Mouse (Mus musculus): ENCODE data around the gene Ccdc83. TPM values are rescaled to one million over a fixed set of nuclear protein-coding genes. Genes with fewer than 3 reads are reported as not detected.

The Ccdc83 gene
- not detected for total RNA-seq (2022)

DNA sequence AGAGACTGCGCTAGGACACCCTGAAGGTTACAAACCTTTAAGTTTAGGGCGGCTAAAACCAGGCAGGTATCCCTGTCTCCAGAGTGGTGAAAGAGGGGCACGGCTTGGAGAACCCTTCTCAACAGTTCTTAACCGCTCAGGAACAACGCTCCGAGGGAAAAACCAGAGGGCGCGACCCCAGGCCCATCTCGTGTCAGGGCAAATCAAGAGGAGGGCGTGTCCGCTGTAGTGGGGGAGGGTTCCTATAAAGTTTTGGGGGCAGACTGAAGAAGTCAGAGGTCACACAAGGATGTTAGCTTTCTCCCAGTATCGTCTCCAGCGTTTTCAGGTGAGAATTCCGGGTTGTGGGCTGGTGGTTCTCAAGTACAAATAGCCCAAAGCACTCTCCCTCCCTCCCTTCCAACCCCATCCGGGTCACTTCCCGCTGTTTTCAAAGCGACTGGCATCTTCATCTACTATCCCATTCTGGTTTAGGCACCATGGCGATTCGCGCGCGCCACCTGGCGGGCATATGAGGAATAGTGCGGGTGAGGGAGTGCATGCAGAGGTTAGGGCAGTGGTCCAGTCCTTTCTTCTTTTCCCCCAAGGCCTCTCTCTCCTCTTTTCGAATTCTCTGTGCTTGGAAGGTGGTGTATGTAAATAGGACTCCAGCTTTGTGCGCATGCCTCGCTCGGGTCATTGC, at the start of gene Ccdc83:
Ccdc83 (minus strand) TSS at position 489 of the 682 bp plus-strand sequence.
- DNase-seq (ENCODE audit: low spot score in 2 of 2), result peak; percentile 68 to 86

GRCm38 (mm10) chr7:90313421-90313820, 47.8 kb upstream of the Ccdc83 start:
- DNase-seq (ENCODE audit: low spot score in 2 of 2), result no peak

- no peak for DNase-seq (ENCODE audit: low spot score in 2 of 2)
Measured at GRCm38 (mm10) chr7:90312151-90312883, 46.7 kb upstream of the Ccdc83 start.

GRCm38 (mm10) chr7:90308003-90308402, 42.4 kb upstream of the Ccdc83 start:
- peak in 1 of 2 experiments; percentile 15 for DNase-seq (ENCODE audit: low spot score in 2 of 2)

GRCm38 (mm10) chr7:90306968-90307367, 41.4 kb upstream of the Ccdc83 start:
- no peak for DNase-seq (ENCODE audit: low spot score in 2 of 2)

GRCm38 (mm10) chr7:90306079-90306478, 40.5 kb upstream of the Ccdc83 start:
- no peak for DNase-seq (ENCODE audit: low spot score in 2 of 2)

DNA sequence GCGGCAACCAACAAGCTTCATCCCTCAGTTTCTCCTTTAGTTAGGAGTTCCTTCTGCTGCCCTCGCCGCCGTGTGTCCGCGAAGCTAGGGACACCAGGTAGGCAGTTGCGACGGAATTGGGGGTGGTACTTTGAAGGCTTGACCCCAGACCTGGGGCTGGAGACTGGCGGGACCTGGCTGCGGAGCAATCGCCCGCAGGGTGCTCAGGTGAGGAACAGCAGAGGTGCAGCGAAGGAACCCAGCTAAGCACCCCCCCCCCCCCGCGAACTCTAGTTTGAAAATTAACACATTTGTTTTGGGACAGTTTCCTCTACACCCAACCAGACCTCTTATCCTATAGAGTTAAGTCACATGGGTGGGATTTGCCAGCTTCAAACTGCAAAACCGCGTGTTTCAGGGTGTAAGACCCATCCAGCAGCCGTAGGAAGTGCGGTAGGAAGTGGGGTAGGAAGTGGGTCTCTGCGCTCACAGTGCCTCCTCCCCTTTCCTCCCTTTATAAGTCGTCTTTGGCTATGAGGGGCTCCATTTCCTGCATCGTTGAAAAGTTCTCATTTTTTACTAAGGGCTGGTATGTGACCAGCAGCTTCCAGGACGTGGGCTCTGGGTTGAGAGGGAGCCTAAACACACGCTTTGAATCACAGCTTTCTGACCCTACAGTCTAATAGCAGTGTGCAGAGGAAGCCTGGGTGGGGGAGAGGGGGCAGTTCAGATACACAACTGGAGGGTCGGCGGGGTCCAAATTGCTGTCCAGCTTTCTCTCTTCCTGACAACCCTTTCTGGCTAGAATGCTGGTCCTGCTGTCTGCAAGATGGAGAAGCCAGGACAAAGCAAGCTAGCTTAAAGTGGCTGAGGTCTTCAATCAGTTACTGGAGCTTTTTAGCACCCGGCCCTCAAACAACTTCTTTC, 37.3 kb upstream of the Ccdc83 start:
- no peak for DNase-seq (ENCODE audit: low spot score in 2 of 2)

DNA sequence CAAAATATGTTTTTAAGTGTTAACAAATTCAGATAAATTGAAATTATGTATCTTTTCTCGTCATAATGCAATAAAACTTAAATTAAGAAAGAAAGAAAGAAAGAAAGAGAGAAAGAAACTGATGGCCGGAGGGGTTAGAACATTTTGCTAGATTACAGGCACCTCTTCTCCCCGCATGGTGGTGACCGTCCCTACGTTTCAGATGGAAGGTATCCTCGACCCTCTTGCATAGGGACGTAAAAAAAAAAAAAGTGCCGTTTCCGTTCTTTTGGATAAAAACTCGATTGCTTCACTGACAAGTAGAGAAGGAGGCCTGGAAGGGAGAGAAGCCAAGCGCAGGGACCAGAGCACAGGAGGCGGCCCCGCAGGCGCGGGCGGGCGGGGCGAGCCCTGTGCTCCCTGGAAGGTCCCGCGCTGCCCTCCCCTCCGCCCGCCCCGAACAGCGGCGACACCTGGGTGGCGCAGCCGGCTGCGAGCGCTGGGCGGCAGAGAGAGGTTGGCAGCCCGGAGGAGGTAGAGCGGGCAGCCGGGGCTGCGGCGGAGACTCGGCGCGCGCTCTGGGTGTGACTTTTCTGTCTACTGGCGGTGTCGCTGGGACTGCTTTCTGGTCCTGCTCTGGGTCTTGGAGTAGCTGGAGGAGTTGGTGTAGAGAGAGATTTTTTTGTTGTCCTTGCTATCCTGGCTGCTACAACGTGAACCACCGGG, 36.5 kb upstream of the Ccdc83 start, which contains the start of gene Sytl2:
Sytl2 (plus strand) TSS at position 311 of the 705 bp plus-strand sequence.
- DNase-seq (ENCODE audit: low spot score in 2 of 2), result no peak

GRCm38 (mm10) chr7:90291885-90292284, 26.3 kb upstream of the Ccdc83 start:
- DNase-seq (ENCODE audit: low spot score in 2 of 2), result no peak

- no peak for DNase-seq (ENCODE audit: low spot score in 2 of 2)
Measured at GRCm38 (mm10) chr7:90284793-90285192, 19.2 kb upstream of the Ccdc83 start.

- DNase-seq (ENCODE audit: low spot score in 2 of 2), result no peak
Measured at GRCm38 (mm10) chr7:90282786-90283185, 17.2 kb upstream of the Ccdc83 start.

DNA sequence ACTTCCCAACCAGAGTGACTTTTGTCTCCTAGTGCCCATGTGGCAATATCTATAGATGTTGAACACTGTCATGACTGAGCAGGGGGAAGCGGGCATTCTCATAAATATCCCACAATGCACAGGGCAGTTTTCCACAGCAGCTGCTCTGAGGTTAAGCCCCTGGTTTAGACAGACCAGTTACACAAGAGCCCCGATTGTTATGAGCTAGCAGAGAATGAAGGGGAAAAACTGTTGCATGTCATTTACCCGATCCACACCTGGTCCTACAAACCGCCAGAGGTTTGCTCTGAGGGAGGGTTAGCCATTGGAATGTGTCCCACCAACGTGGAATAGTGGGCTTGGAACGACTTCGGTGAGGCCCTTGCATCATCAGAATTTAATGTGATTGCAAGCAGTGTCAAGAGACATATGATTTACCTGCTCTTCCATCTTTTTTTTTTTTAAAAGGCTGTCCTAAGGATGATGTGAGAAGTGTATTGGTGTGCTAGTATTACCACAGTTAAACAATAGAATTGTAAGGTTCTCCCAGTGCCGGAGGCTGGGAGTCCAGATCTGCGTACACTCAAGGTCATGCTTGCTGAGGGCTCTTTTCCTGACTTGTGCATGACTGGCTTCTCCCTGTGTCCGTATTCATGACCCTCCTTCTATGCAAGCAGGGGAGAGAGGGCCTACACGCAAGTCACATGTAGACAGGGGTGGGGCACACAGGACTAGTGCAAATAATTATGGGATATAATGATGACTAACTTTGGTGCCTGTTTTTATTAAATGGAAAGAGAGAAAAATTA, 16.4 kb upstream of the Ccdc83 start:
- DNase-seq (ENCODE audit: low spot score in 2 of 2), result no peak

DNA sequence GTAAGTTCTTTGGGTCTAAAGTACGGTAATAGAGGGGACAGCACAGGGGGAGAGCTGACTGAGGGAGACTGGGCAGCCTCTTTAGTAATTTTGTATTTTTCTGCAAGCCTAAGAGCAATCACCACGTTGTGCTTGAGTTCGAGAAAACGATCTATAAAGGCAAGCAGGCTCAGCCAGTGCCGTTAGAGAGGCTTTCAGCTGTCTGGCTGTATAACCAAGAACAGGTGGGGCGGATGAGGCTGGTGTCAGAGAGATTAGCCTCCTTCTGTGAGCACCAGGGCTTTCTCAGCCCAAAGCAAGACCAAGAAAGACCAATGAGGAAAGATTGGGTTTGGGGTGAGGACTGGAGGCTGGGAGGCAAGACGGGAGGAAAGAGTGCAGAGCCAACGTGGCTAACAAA, 15.3 kb upstream of the Ccdc83 start:
- DNase-seq (ENCODE audit: low spot score in 2 of 2), result no peak

GRCm38 (mm10) chr7:90280274-90280875, 14.8 kb upstream of the Ccdc83 start:
- DNase-seq (ENCODE audit: low spot score in 2 of 2), result no peak

DNA sequence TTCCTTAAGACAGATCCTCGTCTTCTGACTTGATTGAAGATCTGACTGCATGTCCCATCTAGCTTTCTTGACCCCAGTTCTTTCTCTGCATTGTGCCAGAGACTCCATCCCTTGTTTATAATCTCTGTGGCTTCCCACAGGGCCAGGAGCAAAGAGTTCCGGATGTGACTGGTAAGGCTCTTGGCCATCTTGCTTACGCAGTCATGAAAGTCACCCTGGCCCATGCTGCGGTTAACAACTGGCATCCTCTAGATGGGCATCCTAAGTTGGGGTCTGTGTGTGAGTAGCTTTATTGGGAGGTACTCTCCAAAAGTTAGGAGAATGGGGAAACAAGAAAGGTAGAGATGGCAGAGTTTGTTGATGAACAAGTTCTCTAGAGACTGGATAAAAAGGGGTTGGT, 13.6 kb upstream of the Ccdc83 start:
- DNase-seq (ENCODE audit: low spot score in 2 of 2), result no peak

- no peak for DNase-seq (ENCODE audit: low spot score in 2 of 2)
Measured at GRCm38 (mm10) chr7:90277769-90278168, 12.2 kb upstream of the Ccdc83 start.

- no peak for DNase-seq (ENCODE audit: low spot score in 2 of 2)
Measured at GRCm38 (mm10) chr7:90277246-90277645, 11.7 kb upstream of the Ccdc83 start.

DNA sequence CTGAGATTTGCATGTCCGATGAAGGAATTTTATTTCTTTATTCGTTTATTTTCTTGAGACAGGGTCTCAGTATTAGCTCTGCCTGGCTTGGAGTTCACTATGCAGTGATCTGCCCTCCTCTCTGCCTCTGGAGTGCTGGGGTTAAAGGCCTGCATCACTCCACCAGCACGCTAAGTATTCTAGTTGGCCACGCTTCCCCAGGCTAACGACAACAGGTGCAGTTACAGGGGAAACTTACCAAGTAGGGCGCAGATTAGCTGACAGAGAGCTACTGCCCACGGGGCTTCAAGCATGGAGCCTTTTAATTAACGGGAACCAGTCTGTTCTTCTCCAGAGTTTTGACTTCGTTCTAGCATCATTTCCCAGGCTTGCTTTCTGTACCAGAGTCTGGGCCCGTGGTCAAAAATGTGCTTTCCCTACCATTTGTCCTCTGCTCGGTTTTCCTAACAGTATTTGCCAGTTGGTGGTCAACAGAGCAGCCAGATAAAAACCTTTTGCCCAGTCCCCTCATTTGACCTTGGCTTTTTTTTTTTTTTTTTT, 9.1 kb upstream of the Ccdc83 start:
- no peak for DNase-seq (ENCODE audit: low spot score in 2 of 2)

- DNase-seq (ENCODE audit: low spot score in 2 of 2), result no peak
Measured at GRCm38 (mm10) chr7:90270141-90270540, 4.6 kb upstream of the Ccdc83 start.

Measured in layer of hippocampus, adult 8-10 months (tissue).